Mouse (Mus musculus) gastrocnemius, postnatal 25 days (tissue): ENCODE measurements around the gene Rdh16. TPM values are rescaled to one million over a fixed set of nuclear protein-coding genes. Genes with fewer than 3 reads are reported as not detected.
"Not testable (repeated sequence)": the region's sequence is repeated elsewhere in the genome, so short reads cannot be mapped to it uniquely, and the experiment has no call there.

Source experiments
- DNase-seq: peaks from one replicate; pipeline ENCODE4 v3.0.0; 2022
- long read RNA-seq, 2 experiments: library from polyadenylated mRNA; stranded (forward); transcript quantifications; one replicate each; pipeline ENCODE4 v2.0.0; 2021
- total RNA-seq, 2 experiments: library from RNA; stranded (reverse); gene quantifications; 1 replicate in 1 of 2; 2 replicates in 1 of 2; pipeline ENCODE4 v1.2.3; 2021

Gene Rdh16
- not detected for total RNA-seq
- long read RNA-seq, experiment 1: 0 reads
- long read RNA-seq, experiment 2, partial matches to known transcripts: 0 of 1 reads
- long read RNA-seq, experiment 2, other reads (novel, unspliced or antisense): 1 of 1 reads

DNA sequence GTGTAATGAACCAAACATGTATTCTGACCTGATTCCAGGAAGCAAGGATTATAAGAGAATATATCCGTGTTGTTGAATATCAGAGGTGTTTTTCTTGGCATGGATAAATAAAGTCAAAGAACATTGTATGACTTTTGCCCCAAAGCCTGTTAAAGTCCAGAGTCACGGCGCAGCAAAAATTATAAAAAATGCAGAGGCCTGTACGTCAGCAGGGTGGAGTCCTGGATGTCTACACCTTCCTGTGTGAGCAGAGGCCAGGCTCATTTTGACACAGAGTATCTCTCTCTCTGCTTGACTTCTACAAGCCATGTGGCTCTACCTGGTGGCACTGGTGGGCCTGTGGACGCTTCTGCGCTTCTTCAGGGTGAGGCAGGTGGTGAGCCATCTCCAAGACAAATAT is at the start of gene Rdh16:
Rdh16 (plus strand) TSS at position 262 of the 400 bp plus-strand sequence.
- no peak for DNase-seq

- DNase-seq: no peak
Measured at GRCm38 (mm10) chr10:127751548-127751947, 49.4 kb upstream of the Rdh16 start, which contains the start of gene Gpr182. Gene Gpr182 (minus strand): TSS chr10:127751732.

DNA sequence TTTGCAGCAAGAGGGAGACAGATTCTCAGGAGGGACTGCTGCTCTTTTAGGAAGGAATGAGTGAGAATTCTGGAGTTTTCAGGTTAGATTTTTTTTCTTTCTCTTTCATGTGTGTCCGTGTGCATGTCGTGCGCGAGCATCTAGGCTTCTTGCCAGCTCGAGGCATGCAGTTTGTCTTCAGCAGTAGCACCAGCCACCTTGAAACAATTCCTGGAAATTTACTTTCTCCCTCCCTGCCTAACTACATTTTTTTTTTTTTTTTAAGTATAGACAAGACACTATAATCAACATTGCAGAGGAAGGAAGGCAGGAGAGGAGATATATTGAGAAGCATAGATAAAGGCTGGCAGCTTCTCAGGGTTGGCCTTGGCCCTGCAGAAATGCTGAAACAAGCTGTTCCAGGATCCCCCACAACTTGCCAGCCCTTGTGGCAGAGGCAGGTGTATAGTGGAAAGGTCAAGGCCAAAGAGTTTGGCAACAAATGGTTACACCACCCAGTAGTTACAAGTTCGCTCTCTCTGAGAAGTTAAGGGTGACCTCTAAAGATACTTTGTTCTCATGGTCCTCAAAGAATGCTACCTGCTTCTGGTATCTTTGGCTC is 46.3 kb upstream of the Rdh16 start:
- DNase-seq: no peak

DNA sequence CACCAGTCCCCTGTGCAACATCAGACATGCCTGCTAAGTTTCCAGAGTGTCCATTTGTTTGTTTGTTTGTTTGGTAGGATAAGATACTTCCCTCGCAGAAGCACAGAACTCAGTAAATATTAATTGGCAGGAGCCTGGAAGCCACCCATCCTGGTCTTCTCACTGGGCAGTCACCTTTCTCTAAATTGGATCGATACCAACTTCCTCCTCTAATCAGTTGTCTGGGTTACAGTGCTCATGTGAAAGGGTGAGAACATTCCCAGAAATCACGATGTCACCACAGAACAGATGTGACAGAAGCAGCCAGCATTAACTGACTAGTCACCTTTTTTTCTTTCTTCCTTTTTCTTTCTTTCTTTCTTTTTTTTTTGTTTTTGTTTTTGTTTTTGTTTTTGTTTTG is 45.7 kb upstream of the Rdh16 start:
- no peak for DNase-seq

DNA sequence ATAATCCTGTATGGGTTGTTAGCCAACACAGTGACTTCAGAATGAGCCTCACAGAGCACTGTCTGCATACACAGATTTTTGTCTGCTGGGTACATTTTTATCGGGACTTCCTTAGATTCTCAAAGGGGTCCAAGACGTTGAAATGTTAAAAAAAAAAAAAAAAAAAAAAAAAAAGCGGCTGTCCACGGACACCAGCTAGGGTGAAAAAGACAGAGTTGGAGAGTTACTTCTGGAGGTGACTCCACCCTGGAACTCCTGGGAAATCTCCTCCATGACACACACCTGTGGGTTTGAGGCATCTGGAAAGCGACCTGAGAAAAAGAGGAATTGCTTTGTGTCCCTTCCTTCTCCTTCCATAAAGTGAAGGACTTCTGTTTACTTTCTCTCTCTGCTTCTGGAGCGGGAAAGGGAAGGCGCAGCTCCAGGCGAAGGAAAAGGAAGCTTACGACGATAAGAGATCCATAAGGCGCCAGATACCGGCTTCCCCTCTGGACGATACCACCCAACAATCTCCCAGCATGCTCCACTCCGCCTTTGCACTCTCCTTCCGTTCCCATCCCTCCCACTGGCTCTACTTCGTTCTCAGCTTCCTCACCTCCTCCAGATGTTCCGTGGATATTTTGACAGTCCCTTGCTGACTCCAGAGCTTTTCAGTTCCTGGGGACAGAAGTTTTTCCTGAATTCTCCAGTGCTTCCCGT is 45.0 kb upstream of the Rdh16 start:
- no peak for DNase-seq

DNA sequence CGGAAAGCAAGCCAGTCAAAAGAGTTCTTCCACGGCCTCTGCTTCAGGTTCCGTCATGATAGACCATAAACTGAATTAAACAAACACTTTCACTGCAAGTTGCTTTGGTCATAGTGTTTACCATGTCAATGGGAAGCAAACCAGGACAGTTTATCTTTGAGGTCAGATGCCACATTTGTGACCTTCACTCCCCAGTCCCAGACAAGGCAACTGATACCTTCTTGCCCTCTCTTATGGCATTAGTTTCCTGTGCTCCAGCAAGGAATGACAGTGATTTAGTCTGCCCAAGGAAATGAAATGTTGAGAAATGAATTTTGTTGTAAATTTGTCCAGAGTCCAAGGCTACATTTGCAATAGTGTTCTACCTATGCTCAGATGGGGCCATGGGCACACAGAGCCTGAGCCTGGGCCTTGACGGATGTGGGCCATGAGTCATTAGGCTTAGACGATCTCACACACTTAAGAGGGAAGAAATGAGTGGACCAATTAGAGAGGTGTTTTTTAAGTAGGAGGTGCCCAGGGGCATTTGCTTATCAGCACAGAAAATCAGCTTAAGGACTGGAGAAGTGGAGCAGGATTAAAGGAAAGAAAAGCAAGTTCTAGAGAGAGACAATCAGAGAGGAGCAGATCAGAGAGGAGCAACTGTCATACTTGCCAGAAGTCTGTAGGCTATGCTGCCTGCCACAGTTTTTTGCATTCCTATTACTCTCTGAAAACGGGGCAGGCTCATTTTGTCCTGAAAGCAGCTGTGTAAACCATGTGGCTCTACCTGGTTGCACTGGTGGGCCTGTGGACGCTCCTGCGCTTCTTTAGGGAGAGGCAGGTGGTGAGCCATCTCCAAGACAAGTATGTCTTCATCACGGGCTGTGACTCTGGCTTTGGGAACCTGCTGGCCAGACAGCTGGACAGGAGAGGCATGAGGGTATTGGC is 41.5 kb upstream of the Rdh16 start, which contains the start of the genes Rdh1 and Rdh16f1:
Rdh1 (plus strand) TSS at position 541 of the 930 bp plus-strand sequence.
Rdh16f1 (plus strand) TSS at position 607 of the 930 bp plus-strand sequence.
- DNase-seq: no peak

DNA sequence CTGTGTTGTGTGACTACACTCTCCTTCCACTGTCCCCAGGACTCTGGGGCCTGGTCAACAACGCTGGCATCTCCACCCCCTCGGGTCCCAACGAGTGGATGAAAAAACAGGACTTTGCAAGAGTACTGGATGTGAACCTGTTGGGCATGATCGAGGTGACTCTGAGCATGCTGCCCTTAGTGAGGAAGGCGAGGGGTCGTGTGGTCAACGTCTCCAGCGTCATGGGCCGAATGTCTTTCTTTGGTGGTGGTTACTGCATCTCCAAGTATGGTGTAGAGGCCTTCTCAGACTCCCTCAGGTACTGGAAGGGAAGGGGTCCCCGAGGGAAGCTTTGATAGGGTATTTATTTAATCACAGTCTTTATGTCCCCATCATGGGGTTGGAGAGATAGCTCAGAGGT is 38.0 kb upstream of the Rdh16 start:
- not testable (repeated sequence) for DNase-seq

GRCm38 (mm10) chr10:127763914-127764680 is 36.9 kb upstream of the Rdh16 start:
- DNase-seq: no peak

DNA sequence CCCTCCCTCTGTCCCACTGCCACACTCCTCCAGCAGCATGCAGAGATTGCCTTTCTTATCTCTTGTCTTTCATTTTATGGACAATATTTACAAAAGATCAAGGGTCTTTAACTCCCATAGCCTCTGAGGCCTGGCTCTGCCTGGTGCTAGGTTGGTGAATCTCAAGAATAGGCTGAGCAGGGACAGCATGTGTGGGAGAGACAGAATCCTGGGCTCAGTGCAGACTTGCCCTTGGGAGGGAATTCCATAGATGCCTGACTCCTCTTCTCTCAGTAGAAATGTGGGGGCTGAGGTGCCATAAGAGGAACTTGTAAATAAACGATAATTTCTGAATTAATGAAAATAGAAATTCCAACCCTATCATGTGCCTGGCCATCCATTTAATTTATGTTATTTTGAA is 34.4 kb upstream of the Rdh16 start:
- no peak for DNase-seq

GRCm38 (mm10) chr10:127776011-127776410 is 24.9 kb upstream of the Rdh16 start, which contains the start of gene Rdh9:
Gene Rdh9 (plus strand): TSS chr10:127776386.
- no peak for DNase-seq

- DNase-seq: not testable (repeated sequence)
Measured at GRCm38 (mm10) chr10:127782321-127782720, 18.6 kb upstream of the Rdh16 start.

DNA sequence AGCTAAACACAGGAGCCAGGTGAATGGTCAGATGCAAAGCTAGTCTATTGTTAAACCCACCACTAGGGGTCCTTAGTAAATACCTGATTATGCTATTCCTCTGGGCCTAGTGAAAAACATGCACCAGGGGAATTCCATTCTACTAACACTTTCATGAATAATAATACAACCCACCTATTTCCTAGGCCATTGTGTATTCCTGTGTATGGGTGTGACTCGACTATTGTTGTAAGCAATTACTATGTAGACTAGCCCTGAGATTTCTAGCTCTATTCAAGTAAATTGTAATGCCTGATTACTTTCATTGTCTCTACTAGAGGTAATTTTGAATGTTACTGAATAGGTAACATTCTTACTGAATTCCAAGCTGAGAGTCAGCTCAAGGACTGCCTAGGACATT is 15.5 kb upstream of the Rdh16 start:
- DNase-seq: not testable (repeated sequence)

DNA sequence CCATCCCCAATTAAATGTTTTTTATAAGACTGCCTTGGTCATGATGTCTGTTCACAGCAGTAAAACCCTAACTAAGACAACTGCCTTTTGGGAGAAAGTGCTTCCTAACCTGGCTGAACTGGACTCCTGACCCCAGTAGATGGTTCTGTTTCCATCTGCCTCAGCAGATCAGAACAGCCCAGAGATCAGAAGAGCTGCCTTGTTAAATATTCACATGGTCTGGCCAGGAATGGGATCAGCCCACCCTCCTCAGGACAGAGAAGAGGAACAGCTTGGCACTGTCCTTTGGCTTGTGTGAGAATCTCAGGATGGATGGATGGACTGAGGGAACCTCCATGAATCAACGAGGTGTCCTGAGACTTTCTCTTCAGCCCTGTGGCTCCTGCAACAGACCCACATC is 1.7 kb upstream of the Rdh16 start:
- no peak for DNase-seq

- no peak for DNase-seq
Measured at GRCm38 (mm10) chr10:127801612-127802011, 660 bp downstream of the Rdh16 start.

DNA sequence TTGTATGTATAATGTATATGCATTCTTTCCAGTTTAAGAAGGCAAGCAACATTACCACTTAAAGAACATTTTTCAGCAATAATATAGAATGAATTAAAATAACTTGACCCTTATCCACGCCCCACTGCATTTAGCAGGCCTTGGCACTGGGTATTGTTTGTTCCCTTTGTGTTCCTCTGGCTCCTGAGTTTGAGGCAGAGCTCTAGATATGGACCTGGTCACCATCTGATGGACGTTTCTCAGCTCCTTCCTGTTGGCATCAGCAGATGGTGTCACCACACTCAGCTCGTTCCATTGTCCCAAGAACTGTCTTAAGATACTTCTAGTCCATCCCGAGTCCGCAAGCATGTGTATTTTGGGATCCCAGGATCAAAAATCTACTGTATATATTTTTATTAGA is 1.3 kb downstream of the Rdh16 start:
- DNase-seq: no peak

GRCm38 (mm10) chr10:127804416-127804815 is 3.5 kb downstream of the Rdh16 start:
- no peak for DNase-seq

DNA sequence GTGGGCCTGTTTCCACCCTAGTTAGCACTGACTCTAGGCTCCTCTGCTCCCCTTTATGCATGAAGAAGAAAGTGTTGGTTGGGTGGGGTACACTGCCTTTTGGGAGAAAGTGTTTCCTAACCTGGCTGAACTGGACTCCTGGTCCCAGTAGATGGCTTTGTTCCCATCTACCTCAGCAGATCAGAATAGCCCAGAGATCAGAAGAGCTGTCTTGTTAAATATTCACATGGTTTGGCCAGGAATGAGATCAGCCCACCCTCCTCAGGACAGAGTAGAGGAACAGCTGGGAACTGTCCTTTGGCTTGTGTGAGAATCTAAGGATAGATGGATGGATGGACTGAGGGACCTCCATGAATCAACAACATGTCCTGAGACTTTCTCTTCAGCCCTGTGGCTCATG is 14.9 kb downstream of the Rdh16 start:
- DNase-seq: no peak

GRCm38 (mm10) chr10:127817268-127817910 is 16.4 kb downstream of the Rdh16 start:
- not testable (repeated sequence) for DNase-seq

DNA sequence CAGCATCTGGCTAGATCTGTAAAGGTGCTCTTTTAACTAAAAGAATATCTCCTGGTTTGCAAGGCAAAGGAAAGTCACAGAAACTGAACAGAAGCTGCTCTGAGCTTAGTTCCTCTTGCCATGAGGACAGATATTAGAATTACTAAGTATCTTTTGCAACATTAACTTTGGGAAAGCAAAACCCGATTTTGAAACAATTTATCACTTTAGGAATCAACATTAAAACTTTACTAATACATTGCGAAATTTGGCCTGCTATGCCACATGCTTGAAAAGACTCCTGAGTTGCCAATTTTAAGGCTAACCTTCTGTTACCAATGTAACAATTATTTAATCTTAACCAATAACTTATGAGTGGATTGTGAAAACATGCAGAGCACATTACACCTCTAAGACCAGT is 20.9 kb downstream of the Rdh16 start:
- DNase-seq: not testable (repeated sequence)

- DNase-seq: no peak
Measured at GRCm38 (mm10) chr10:127825386-127825785, 24.4 kb downstream of the Rdh16 start.

DNA sequence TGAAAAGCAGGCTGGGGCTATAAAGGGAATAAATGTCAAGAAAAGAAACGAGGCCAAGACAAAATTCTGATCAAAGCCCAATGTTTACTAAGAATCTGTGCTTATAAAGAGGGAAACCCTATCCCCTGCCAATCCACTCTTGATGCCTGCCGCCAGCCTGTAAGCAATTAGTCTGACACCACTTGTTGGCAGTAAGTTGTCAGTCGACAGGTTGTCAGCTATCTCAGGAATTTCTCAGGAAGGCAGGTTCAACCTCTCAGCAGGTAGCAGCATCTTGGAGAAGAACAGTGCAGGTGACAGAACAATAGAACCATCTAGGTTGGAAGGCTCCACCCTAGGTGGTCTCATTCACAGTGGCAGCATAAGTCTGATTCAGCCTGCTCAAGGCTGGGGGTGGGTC is 28.2 kb downstream of the Rdh16 start:
- no peak for DNase-seq
